8 mouse cellular contexts compared by ENCODE assay signal in genomic region chr4:133240490-133240921, GRCm38 (mm10). TPM values are rescaled to one million over a fixed set of nuclear protein-coding genes. Genes with fewer than 3 reads are reported as not detected.
DNase-seq lines count a peak whose midpoint lies in the region; ATAC-seq and TF ChIP-seq lines count a peak whose summit lies in the region.

Gene Map3k6, plus strand, starts transcription at chr4:133240818.

- peaks cover 2% of the 10 kb centered on the region; the same call in 1 of the 2 replicates for H3K4me1 ChIP-seq in kidney, adult 2 months (ENCODE audit: control insufficient read depth, insufficient read depth, low read length)
- peaks cover 11% of the 10 kb centered on the region for H3K4me1 ChIP-seq in lung, embryonic 15.5 days

- 10% methylated on average over 16 of the region's 16 CpGs for whole genome bisulfite sequencing in kidney, adult 2 months
- 4% methylated on average over 16 of the region's 16 CpGs for WGBS in lung, embryonic 15.5 days

- TF ChIP-seq POLR2A in kidney, adult 2 months (IDR thresholded peaks at IDR 0.05; ENCODE audit: low read depth, low read length), result peak; percentile 84

- H3K9ac ChIP-seq in lung, embryonic 15.5 days, result peak within 1 kb of the TSS; percentile 60

- peak within 1 kb of the TSS; percentile 92 for H3K4me2 ChIP-seq in lung, embryonic 15.5 days

- TF ChIP-seq CTCF in kidney, adult 2 months (conservative IDR thresholded peaks at IDR 0.05; ENCODE audit: insufficient read depth, insufficient read length, low read depth, low read length), result no peak

- H3K9me3 ChIP-seq in lung, embryonic 15.5 days, result no peaks in the 10 kb centered on the region

- peak; percentile 74 for ATAC-seq in lung, embryonic 15.5 days (ENCODE audit: borderline replicate concordance, extremely low read depth, low FRiP score, low TSS enrichment)

- H3K27ac ChIP-seq in kidney, adult 2 months (ENCODE audit: insufficient read depth, low read depth, low read length), result peak within 1 kb of the TSS; percentile 70
- peak within 1 kb of the TSS; percentile 79 for H3K27ac ChIP-seq in lung, embryonic 15.5 days

- peak within 1 kb of the TSS; percentile 70 for H3K4me3 ChIP-seq in kidney, adult 2 months (ENCODE audit: insufficient read depth, low read depth, low read length)
- peak within 1 kb of the TSS; percentile 53 for H3K4me3 ChIP-seq in lung, embryonic 15.5 days

- no peaks in the 10 kb centered on the region for H3K36me3 ChIP-seq in kidney, adult 2 months (ENCODE audit: control insufficient read depth, insufficient read depth, low read length)
- H3K36me3 ChIP-seq in lung, embryonic 15.5 days, result no peaks in the 10 kb centered on the region

- H3K27me3 ChIP-seq in kidney, adult 2 months (replicated peaks; ENCODE audit: control insufficient read depth, insufficient read depth, low read length), result no peaks in the 10 kb centered on the region
- peaks cover 19% of the 10 kb centered on the region; the same call in 1 of the 2 replicates for H3K27me3 ChIP-seq in lung, embryonic 15.5 days

- DNase-seq in ovary, adult 18-20 months (ENCODE audit: low spot score), result peak; percentile 75
- no peak for DNase-seq in ovary, postnatal 10 days (ENCODE audit: low spot score)
- peak; percentile 50 for DNase-seq in embryo, embryonic 11 days
- peak; percentile 94 to 98 for DNase-seq in heart, adult 18-20 months
- peak; percentile 94 for DNase-seq in kidney, adult 2 months
- peak; percentile 56 for DNase-seq in ovary, postnatal 14 days (ENCODE audit: low spot score)
- no peak for DNase-seq in right cerebral cortex, postnatal 14 days

RNA-seq across cellular contexts. Expression of gene Map3k6, which starts in this region (rescaled TPM):
- 10 to 100 TPM; 22.5 to 30.1 TPM for total RNA-seq in heart, adult 18-20 months (2021)
- polyA plus RNA-seq in kidney, adult 2 months (2012; rRNA removed), result 3.8 and 4.3 TPM in 2 replicates
- polyA plus RNA-seq in lung, embryonic 15.5 days (2015; fragmentation: Nextera tagmentation; extraction: Ambion mirVana), result 3.0 and 3.1 TPM in 2 replicates

Comparison
In these comparisons a context has a peak if more than half of its experiments do, and no peak if none do; other contexts are left out.
1. DNase-seq: peak in ovary, adult 18-20 months (single experiment), embryo, embryonic 11 days (single experiment), heart, adult 18-20 months (2 of 2), kidney, adult 2 months (single experiment) and ovary, postnatal 14 days (single experiment); none in ovary, postnatal 10 days (single experiment) and right cerebral cortex, postnatal 14 days (single experiment).